Mouse (Mus musculus) megakaryocyte-erythroid progenitor cell, adult 5-6 weeks (primary cell): ENCODE measurements around the gene Zbtb25. TPM values are rescaled to one million over a fixed set of nuclear protein-coding genes. Genes with fewer than 3 reads are reported as not detected.

ENCODE experiments used
- ATAC-seq: replicated peaks from 2 replicates; pipeline ENCODE4 v1.8.0; 2016; ENCODE audit warnings: mild to moderate bottlenecking, inconsistent platforms; ENCODE audit not compliant: severe bottlenecking, poor library complexity, low FRiP score, low TSS enrichment
- total RNA-seq, 2 experiments: library from RNA; stranded (forward) in 1 of 2; stranded (reverse) in 1 of 2; fragments of 200-1000, 215-1000 nt in 1 of 2; fragments of >200 nt in 1 of 2; fragmentation: Nextera tagmentation in 1 of 2; gene quantifications; 2 replicates each; pipeline ENCODE4 v1.2.3; 2014 to 2017

Gene Zbtb25
- total RNA-seq, 2 experiments from 2014 or later, result 15.6 to 22.0 TPM

DNA sequence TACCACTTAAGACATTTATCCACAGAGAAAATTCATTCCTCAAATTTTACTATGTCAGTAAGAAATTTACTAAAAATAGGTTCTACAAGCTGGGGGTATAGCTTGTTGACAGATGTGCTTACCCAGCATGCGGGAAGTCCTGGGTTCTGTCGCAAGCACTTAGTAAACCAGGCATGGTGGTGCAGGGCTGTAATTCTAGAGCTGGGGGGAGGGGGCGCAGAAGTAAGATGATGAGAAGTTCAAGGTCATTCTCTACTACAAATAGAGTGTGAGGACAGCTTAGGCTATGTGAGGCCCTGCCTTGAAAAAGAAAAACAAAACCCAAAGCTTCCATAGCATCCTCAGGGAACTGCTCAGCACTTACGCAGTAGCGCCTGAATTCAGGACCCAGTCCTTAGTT lies 9.2 kb upstream of the Zbtb25 start:
- no peak for ATAC-seq

DNA sequence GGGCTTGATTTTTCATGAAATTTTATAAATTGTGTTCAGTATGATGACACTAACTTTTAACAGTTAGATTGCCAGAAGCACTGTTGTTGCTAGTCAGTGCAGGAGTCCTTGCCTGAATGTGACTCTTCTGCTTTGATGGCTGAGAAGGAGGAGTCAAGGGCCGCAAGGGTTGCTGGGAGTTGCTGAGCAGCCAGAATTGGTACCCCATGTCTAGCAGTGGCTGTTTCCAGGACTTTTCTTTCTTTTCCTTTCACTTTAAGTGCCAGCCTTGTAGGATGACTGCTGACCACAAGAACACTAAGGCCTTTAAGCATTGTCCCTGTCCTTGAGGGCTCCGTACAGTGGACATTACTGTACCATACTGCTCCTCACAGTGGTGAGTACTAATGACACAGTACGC lies 8.3 kb upstream of the Zbtb25 start:
- no peak for ATAC-seq

DNA sequence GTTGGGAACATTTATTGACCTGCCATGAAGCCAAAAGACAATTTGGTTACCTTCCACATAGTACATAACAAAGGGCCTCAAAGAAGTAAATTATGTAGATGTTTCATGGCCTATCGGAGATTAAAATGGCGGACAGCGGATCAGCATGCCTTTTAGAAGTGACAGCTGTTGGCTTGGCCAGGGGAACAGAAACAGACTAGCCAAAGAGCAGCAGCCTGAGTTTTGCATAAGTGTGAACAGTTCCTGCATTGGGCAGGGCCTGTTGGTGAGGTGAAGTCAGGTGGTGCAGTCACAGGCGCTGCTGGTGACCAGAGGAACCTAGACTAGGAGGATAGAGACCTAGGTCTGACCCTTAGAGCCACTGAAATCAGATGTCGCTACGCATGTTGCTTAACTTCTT lies 7.7 kb upstream of the Zbtb25 start:
- ATAC-seq, result no peak

DNA sequence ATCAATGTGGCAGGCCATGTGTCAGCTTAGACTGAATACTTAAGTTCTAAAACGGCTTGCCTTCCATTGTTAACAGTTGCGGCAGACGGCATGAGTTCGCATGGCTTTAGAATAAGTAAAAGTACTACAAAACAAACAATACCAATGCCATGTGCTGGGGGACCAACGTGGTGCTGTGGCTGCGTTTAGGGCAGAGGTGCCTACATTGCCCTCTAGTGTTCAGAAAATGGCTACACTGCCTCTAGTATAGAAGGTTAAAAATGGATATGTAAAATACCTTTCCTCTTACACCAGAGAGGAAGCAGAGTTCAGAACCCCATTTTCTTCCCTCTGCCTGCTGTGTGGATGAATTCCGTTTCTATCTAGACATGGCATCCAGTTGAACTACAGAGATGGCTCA lies 7.2 kb upstream of the Zbtb25 start:
- ATAC-seq, result peak; percentile 70

DNA sequence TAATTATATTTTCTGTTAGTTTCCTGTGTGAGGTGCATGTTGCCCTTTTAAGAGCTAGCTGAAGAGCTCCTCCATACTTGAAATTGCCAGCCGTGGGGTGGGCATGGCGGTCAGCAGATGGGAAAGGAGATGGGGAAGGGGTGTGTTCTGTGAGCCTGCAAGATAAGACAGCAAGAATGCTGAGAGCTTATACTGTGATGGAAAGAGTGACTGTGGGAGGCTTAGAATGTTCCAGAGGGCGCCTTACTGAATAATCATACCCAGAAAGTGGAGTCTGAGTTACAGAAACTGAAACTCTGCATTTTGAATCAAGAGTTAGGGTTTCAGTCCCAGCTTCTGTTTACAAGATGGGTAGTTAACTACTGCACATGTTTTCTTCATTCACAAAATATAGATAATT lies 6.1 kb upstream of the Zbtb25 start:
- ATAC-seq, result peak; percentile 62

DNA sequence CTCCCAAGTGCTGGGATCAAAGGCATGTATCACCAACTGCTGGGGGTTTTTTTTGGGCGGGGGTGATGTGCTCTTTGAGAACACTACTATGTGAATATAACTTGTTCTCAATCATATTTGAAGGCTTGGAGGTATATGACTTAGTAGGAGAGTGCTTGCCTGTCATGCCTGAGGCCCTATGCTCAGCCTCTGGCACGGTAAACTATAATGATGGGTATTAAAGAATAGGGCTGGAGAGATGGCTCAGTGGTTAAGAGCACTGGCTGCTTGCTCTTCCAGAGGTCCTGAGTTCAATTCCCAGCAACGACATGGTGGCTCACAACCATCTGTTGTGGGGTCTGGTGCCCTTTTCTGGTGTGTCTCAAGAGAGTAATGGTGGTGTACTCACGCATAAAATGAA lies 5.5 kb upstream of the Zbtb25 start:
- ATAC-seq, result no peak

DNA sequence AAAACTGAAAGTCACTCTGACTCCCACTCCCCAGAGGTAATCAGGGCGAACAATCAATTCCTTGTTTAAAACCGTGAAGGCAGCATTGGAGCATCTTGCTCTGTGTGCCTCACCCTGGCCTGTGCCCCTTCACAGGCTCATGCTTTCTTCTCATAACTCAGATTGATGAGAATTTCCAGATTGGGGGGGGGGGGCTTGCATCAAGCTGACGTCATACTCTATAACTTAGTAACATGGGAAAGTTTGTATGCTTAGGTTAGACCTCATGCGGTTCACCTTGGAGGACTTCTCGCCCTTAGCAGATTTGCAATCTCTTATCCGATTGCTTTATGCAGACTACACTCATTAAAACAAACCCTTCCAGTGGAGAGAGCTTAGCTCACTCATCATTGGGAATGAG lies 4.6 kb upstream of the Zbtb25 start:
- ATAC-seq, result no peak

DNA sequence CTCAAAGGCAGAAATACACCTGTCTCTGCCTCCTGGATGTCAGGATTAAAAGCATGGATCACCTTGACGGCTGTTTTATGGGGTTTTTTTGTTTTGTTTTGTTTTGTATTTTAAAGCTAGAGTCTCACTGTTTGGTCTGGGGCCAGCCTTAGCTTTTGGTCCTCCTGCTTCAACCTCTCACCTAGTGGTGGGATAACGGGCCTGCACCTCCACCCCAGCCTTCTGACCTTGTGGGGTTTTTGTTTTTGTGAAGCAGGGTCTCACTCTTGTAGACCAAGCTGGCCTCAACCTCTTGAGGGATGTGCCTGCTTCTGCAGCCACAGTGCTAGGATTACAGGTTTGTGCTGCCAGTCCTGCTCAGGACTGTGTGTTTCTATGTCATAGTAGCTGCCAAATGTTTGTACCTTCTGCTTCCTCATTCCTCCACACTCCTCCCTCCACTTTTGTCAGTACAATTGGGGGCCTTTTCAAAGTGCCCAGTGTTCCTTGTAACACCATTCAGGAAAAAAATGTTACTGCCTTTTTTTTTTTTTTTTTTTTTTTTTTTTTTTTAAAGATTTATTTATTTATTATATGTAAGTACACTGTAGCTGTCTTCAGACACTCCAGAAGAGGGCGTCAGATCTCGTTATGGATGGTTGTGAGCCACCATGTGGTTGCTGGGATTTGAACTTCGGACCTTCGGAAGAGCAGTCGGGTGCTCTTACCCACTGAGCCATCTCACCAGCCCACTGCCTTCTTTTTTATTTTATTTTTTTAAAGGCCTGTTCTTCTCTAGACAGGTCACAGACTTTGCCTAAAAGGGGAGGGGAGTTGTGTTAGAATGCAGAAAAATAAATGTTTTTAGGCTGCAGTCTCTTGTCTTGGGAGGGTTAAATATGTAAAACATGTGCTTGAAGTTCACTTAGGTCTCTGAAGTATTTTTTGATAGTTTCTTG lies 3.7 kb upstream of the Zbtb25 start:
- ATAC-seq, result peak; percentile 31; the same call in 1 of the 2 replicates

DNA sequence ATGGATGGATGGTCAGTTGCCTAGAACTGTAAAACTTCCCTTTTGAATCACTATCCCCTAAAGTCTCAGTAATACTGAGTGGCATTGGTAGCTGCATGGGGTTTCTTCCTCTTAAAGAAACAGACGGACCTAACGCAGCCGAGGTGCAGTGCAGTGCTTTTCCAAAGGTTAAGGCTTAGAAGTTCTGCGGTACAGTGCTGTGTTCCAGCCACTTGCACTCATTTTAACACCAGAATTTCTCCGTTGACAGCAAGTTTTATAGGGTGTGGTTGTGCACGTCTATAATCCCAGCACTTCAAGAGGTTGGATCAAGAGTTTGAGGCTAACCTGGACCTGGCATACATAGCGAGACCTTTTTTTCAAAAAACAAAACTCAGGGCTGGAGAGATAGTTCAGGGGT lies 2.6 kb upstream of the Zbtb25 start:
- no peak for ATAC-seq

DNA sequence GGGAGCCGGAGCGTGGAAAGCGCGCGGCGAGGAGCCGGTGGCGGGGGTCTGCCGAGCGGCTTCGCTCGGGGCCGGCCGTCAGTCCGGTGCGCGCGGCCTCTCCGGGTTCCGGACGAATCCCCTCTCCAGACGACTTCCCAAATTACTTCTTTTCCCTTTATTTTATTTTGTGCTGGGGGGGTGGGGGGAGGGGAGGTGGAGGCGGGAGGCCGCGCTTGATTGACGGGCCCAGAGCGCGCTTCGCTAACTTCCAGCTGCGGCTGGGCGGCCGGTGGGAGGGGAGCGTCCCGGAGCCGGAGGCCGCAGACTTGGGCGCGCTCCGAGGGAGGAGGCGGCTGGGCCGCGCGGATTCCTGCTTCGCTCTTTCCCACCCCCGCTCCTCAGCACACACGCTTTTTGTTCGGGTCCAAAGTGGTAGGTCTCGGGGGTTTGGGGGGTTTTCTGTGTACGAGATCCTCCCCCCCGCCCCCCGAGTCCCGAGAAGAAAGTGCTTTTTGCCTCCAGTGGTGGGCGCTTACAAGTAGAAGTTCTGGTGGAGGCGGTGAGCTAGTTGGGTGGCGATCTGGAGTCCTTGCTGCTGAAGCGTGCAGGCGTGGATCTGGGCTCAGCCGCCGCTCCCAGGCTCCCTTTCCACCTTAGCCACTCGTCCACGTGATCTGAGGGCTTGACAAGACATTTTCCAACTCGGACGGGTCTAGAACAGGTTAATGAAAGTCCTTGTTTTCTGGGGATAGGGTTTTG lies 1.6 kb upstream of the Zbtb25 start:
- ATAC-seq, result 0 out of 2 replicates have a peak, but pooled peaks have one; percentile 18

DNA sequence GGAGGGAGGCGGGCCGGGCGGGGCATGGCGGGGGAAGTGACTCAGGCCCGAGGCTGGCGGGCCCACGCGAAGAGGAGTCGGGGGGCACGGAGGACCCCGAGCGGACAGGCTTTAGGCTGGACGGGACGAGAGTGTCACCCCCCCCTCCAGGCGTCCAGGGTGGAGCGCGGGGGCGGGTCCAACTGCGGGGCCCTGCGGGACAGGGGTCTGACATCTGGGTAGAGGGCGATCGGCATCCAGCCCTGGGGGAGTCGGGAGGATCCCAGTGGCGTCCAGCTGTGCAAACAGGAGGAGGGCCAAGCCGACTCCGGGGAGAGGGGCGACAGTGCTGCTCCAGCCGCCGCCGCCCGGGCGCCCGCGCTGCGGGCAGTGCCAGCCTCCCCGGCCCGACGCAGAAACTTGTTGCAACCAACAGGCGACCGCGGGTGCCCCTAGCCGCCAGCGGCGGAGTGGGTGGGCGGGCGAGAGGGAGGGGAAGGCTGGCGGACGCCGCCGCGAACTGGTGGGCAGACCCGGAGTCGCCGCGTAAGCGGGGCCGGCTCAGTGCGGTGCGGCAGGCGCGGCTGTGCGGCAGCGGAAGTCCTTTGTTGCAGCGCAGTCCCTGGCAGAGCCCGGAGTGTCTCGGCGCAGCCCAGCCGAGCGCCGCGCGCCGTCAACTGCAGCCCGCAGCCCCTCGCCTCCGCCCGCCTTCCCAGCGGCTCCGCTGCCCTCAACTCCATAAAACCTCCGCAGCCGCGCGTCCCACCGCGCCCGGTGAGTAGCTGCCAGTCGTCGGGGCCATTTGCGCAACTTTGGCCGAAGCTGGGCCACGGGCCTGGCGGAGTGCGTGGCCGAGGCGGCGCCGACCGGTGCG lies 802 bp upstream of the Zbtb25 start, which contains the start of gene Zbtb1:
TSS of gene Zbtb1 (plus strand) at position 289 of the 853 bp plus-strand sequence.
- peak; percentile 22 for ATAC-seq

DNA sequence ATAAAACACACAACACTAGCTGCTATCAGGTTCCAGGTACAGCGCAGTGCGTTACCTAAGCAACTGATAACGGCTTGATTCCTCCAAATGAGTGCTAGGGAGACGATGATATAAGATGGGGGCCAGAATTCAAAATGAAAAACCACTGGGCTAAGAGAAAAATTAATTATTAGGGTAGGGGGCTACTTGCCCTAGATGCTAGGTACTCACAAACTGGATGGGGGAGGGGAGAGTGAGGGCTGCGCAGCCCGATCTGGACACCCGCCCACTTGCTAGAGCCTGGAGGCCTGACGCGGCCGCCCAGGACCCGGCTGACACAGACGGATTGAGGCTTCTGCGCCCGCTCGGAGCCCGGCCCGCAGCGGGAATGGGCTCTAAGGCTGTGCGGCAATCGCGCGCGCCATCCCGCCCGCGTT lies 604 bp downstream of the Zbtb25 start:
- ATAC-seq, result no peak

DNA sequence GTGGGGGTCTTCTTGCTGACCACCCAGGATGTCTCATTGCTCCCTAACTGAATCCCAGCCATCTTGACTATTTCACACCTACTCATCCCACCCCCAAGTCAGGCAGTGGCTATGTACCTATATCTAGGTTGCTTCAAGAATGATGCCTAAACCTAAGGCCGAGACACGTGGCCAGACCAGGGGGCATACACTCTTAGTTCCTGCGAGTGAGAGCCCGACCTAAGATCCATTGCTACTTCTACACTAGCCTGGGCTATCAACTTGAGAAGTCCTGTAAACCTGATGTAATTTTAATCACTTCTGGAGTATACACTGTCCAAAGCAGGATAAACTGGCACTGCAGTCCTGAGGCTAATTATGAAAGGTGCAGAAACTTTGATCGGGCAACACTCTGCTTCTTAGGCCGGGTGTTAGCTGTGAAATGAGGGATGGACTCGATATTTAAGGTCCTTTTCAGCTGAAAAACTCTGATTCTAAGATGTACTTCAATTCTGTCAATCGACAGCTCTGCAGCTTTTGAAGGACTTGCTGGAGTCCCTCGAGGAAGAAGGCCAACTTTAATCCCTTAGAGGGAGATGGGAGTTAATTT lies 1.1 kb downstream of the Zbtb25 start:
- ATAC-seq, result no peak

DNA sequence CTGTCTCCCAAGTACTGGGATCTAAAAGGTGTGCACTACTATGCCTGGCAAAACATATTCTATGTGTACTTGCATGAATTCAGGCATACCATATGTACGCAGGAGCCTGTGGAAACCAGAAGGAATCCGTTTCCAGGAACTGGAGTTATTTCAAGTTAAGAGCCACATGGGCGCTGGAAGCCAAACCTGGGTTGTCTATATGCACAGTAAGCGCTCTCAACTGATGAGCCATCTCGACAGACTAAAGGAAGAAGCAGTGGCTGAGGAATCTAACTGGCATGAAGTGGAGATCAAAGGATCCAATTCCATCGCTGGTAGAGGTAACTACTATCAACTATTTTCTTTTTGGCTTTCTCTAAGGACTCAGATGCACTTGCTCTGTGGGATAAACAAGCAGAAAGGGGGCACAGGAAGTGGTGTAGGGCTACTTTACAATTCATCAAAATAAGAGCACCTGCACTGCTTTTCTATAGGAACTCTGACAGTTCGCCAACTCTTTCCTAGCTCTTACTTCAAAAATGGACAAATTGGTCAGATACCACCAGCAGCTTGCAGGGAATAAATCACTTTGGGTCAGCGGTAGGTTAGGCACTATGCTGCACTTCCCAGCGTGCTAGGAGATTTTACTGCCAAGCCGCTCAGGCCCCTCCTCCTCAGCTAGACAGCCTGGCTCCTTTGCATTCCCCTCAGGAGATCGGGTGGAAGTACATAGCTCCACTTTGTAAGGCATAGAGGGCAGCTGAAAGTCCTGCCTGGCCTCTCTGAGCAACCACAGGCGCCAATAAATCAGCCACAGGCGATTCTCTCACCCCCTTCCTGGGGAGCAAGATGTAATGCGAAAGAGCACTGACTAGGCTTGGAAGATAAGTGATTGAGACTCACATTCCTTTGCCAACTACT lies 2.1 kb downstream of the Zbtb25 start:
- peak; percentile 3; the same call in 1 of the 2 replicates for ATAC-seq

DNA sequence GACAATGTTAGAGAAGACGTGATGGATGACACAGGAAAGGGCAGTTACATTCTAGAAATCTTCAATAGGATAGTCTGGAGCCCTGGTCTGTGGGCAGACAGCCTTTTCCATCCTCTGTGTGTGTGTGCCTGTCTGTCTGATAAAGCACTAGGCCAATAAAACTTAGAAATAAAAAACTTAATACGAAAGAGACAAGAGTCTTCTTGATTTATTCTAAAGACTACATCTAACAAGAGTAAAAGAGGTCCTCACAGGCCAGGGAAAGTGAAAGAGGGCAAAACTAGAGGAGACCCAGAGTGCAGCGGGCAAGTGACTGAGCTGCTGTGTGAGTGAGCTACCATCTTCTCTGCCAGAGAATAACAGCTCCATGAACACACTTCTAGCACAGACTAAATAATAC lies 3.1 kb downstream of the Zbtb25 start:
- no peak for ATAC-seq

DNA sequence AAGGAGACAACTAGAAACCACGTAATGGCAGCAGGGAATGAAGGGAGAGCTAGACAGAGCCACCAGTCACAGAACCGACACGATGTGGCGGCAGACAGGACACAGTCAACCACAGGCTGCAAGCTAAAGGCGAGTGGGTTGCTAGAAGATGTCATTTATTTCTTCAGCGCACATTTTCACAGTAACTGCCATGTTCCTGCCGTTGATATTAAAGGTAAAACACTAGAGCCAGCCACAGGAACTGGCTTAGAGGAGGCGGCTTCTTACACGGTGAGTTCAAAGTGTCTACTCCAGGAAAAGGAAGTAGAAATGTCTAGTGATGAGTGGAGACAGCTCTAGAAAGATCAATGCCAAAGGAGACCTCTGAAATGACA lies 7.1 kb downstream of the Zbtb25 start:
- 0 out of 2 replicates have a peak, but pooled peaks have one; percentile 1 for ATAC-seq

DNA sequence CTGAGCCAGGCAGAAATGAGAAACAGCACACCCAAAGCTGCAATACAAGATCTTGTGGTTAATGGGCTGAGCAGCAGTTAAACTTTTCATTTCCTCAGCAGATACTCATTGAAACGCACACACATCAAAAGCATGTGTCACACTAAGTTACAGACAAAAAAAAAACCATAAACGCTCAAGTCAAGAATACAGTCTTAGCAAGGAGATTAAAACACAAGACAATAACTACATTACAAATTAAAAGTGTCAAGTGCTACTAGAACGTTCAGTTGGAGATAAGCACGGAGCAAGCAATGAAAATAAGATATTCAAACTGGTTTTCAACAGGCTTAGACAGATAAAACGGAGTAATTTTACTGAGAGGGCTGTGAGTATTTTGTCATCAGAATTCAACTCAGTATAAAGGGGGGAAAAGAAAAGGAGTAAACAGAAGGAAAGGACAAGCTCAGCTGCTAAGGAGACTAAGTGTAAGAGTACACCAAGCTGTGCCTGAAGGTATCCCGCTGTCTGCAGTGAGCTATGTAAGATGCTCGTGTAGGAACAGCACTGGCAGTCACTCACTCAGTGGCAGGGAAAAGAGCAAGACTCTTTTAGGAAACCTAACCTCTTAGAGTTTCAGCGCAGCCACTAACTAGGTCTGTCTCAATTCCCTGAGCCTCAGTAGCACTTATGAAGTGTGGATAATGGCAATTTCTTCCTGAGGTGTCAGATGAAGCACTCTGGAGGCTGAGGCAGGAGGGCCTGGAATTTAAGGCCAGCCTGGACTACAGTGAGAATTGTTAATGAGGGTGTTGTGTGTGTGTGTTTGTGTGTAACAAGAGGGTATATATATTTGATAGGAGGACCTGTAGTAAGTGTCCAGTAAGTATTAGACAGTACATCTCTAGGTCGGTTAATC lies 7.7 kb downstream of the Zbtb25 start:
- ATAC-seq, result peak; percentile 77
